Mouse (Mus musculus) hindbrain, postnatal 0 days (tissue): ENCODE measurements around the gene Tcf3. TPM values are rescaled to one million over a fixed set of nuclear protein-coding genes. Genes with fewer than 3 reads are reported as not detected.

Source experiments
- ATAC-seq: fragments of 200-750 bp; cut with Nextera tagmentation; 2 replicates; pipeline ENCODE4 v1.8.0; 2017; ENCODE audit warnings: mild to moderate bottlenecking, moderate TSS enrichment, moderate library complexity
- DNase-seq: peaks from one replicate; pipeline ENCODE4 v3.0.0-alpha.2; 2015; ENCODE audit warnings: low spot score
- H3K27ac ChIP-seq: fragments of 300-500 bp; sonication (generic); 2 replicates; pipeline ENCODE4 v1.5.1; 2014; ENCODE audit warnings: mild to moderate bottlenecking
- H3K27me3 ChIP-seq: fragments of 300-500 bp; sonication (generic); 2 replicates; pipeline ENCODE4 v1.6.1; 2014; ENCODE audit warnings: low read length, mixed read lengths; ENCODE audit not compliant: insufficient read depth
- H3K36me3 ChIP-seq: fragments of 300-500 bp; sonication (generic); 2 replicates; pipeline ENCODE4 v1.6.1; 2014; ENCODE audit warnings: low read length, mixed read lengths; ENCODE audit not compliant: insufficient read depth
- H3K4me1 ChIP-seq: fragments of 300-500 bp; sonication (generic); 2 replicates; pipeline ENCODE4 v1.6.1; 2014; ENCODE audit warnings: antibody characterized with exemption, low read length, mixed read lengths; ENCODE audit not compliant: insufficient read depth
- H3K4me2 ChIP-seq: fragments of 300-500 bp; sonication (generic); 2 replicates; pipeline ENCODE4 v1.6.1; 2014; ENCODE audit warnings: low read depth, mild to moderate bottlenecking, low read length, moderate library complexity, mixed read lengths
- H3K4me3 ChIP-seq: fragments of 300-500 bp; sonication (generic); 2 replicates; pipeline ENCODE4 v1.5.1; 2014; ENCODE audit warnings: low read length
- H3K9ac ChIP-seq: fragments of 300-500 bp; sonication (generic); replicated peaks from 2 replicates; pipeline ENCODE4 v1.6.1; 2014; ENCODE audit warnings: mild to moderate bottlenecking, low read length, moderate library complexity, mixed read lengths
- H3K9me3 ChIP-seq: fragments of 300-500 bp; sonication (generic); 2 replicates; pipeline ENCODE4 v1.6.1; 2016; ENCODE audit warnings: low read length, mixed read lengths
- CTCF ChIP-seq: IDR thresholded peaks from 2 replicates; pipeline ENCODE4 v1.5.1; 2016; ENCODE audit warnings: antibody characterized with exemption, control low read depth, low read depth
- WGBS: fragments of 180-500 bp; shearing (Covaris S2); extraction: QIAGEN DNeasy Blood & Tissue Kit; methylation state at CpG from one replicate; pipeline ENCODE4 v1.1.7; 2014; 5-methylcytosine and 5-hydroxymethylcytosine counted together
- polyA plus RNA-seq: library from polyadenylated mRNA; unstranded; fragments of >200 nt; fragmentation: Nextera tagmentation; extraction: Ambion mirVana; gene quantifications from 2 replicates; pipeline ENCODE4 v1.2.1, GENCODE M21; 2015
- total RNA-seq: library from RNA; depleted of rRNA; stranded (reverse); fragments of >200 nt; gene quantifications from 2 replicates; pipeline ENCODE4 v1.2.3, GENCODE M21; 2014

Tcf3 gene
- total and polyA plus RNA-seq, 2 experiments from 2014 or later = 36.2 to 132 TPM

DNA sequence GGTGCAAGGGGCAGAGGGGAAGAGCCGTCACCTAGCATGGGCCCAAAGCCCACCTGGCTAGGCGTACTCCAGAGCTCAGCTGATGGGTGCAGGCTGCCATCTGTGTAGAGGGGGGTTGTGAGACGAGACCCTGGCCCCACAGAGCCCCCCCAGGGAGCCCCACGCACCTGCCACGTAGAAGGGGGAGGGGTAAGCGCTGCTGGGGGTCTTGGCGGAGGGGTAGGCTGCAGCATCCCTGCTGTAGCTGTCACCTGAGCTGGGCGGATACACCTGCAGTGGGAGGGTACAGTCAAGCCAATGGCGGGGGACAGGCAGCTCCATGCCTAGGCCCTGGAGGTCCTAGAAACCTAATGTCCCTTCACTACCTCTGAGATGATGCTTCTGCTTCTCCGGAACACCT is 16.1 kb downstream of the Tcf3 start:
- 78% methylated on average over 10 of the region's 10 CpGs for WGBS
- Histone ChIP-seq H3K4me3 (no peak overlapping the region), H3K9ac (no peak overlapping the region), H3K27ac (peak overlapping the region; percentile 49; the same call in 1 of the 2 replicates), H3K36me3 (peaks cover 62% of the 10 kb centered on the region), H3K4me2 (no peak overlapping the region), H3K27me3 (no peaks in the 10 kb centered on the region), H3K4me1 (0 out of 2 replicates have a peak, but pooled peaks cover 10% of the 10 kb centered on the region), H3K9me3 (no peaks in the 10 kb centered on the region)
- no peak for DNase-seq
- TF ChIP-seq CTCF = no peak
- no peak for ATAC-seq

DNA sequence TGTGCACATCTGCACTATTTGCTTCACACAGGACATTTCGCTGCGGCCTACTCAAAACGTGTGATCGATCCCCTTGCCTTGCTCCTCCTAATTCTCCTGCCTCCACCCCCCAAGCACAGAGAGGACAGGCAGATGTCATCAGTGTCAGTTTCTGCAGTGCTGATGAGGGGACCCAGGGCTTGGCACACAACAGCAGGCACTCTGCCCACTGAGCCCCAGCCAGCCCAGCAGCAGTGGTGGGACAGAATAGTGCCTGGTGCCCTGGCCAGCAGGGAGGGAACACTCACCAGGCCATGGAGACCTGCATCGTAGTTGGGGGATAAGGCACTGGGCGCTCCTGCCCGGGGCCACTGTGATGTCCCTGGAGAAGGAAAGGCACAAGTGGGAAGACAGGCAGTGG is 17.9 kb downstream of the Tcf3 start:
- Histone ChIP-seq H3K27ac (no peak overlapping the region), H3K27me3 (no peaks in the 10 kb centered on the region), H3K36me3 (peaks cover 64% of the 10 kb centered on the region), H3K9me3 (no peaks in the 10 kb centered on the region), H3K4me3 (no peak overlapping the region), H3K4me1 (0 out of 2 replicates have a peak, but pooled peaks cover 10% of the 10 kb centered on the region), H3K4me2 (no peak overlapping the region), H3K9ac (no peak overlapping the region)
- DNase-seq (no peak), ATAC-seq (no peak)
- WGBS = 71% methylated on average over 7 of the region's 7 CpGs
- TF ChIP-seq CTCF = no peak

DNA sequence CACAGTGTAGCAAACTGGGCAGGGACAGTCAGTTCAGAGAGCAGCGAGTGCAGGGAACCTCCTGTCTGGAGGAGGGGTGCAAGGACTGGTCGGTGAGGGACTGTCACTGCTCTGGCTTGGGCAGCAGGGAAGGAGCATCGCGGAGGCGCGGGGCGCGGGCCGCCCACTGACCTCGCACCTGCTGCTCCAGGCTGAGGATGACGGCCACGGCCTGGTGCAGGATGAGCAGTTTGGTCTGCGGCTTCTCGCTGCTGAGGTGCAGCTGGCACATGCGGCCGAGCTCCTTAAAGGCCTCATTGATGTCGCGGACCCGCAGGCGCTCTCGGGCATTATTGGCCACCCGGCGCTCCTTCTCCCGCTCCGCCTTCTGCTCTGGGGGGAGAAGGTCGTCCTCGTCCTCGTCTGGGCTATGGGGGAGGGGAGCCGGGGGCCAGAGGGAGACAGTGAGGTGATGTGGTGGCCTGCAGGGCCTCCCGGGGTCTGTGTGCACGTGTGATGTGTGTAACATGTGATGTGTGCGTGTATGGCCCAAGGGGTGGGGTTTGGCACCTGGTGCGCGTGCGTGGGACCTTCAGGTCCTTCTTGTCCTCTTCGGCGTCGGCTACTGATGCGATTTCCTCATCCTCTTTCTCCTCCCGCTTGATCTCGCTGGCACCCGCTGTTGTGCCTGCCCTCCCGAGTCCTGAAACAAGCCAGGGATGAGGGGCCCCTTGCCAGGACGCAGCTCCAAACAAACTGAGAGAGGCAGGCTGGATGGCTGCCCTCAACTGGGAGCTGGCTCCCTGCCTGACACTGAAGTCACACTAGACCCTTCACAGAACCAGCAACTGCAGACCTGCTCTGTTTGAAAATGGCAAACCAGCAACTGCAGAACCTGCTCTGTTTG is 20.5 kb downstream of the Tcf3 start:
- 0 out of 2 replicates have a peak overlapping the region, but pooled peaks have one; percentile 14 for H3K9ac ChIP-seq
- no peak overlapping the region for H3K4me2 ChIP-seq
- H3K9me3 ChIP-seq = no peaks in the 10 kb centered on the region
- WGBS = 67% methylated on average over 44 of the region's 44 CpGs
- DNase-seq (peak; percentile 86), ATAC-seq (peak; percentile 66)
- no peak overlapping the region for H3K4me3 ChIP-seq
- H3K4me1 ChIP-seq = no peaks in the 10 kb centered on the region
- peaks cover 58% of the 10 kb centered on the region for H3K36me3 ChIP-seq
- H3K27me3 ChIP-seq = no peaks in the 10 kb centered on the region
- no peak for TF ChIP-seq CTCF
- H3K27ac ChIP-seq = peak overlapping the region; percentile 62

DNA sequence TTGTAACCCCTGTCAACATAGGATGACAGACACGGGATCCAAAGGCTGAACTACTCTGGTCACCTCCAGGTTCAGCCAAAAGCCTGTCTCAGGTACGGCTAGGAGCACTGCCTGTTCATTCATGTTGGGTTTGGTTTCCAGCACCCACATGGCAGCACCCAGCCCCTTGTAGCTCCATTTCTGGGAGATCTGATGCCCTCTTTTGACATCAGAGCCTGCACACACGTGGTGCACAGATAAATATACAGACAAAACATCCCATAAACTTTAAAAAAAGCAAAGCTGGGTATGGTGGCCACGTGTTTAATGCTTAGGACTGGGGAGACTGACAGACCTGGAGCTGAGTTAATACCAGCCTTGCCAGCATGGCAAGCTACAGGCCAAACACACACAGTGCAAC is 25.5 kb downstream of the Tcf3 start:
- Histone ChIP-seq H3K4me3 (no peak overlapping the region), H3K4me2 (no peak overlapping the region), H3K4me1 (peaks cover 8% of the 10 kb centered on the region), H3K27ac (no peak overlapping the region), H3K9me3 (no peaks in the 10 kb centered on the region), H3K9ac (no peak overlapping the region), H3K36me3 (peaks cover 23% of the 10 kb centered on the region; the same call in 1 of the 2 replicates), H3K27me3 (no peaks in the 10 kb centered on the region)
- ATAC-seq (no peak), DNase-seq (no peak)
- 44% methylated on average over 4 of the region's 4 CpGs for WGBS
- TF ChIP-seq CTCF = no peak

DNA sequence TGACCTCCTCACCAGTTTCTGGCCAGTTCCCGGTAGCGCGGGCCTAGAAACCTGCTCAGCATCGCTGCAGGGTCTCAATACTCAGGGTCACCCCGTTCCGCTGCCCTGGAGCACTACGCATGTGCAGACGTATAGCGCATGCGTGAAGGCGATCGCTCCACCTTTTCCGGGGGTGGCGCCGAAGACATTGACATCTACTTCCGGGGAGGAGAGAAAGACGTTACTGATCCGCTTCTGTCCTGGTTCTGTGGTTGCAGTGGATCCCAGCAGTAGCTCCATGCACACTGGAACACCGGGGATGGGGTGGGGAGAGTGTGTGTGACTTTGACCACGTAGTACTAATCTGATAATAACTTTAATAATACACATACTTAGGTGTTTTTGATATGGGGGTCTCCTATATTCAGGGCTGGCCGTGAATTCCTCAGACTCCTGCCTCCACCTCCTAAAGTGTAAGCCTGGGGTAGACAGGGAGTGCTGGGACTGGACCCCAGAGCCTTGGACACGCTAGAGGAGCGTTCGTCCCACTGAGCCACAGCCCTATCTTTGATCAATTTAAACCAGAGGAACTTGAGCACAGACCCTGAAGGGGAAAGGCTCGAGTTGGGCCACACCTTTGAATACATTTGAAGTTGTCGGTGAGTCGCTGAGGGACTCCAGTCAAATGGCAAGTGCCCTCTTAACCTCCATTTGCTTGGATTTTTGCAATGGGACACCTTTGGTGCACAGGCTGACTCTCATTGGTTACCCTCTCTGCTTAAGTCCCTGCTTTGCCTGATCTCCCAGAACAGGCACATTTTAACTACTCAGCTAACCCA is 26.6 kb downstream of the Tcf3 start, which contains the start of gene Uqcr11:
Gene Uqcr11 (minus strand): TSS at position 147 of the 818 bp plus-strand sequence.
- H3K27me3 ChIP-seq = no peaks in the 10 kb centered on the region
- peak within 1 kb of the TSS; percentile 89 for H3K9ac ChIP-seq
- peaks cover 8% of the 10 kb centered on the region for H3K4me1 ChIP-seq
- H3K27ac ChIP-seq = peak within 1 kb of the TSS; percentile 84
- peaks cover 20% of the 10 kb centered on the region; the same call in 1 of the 2 replicates for H3K36me3 ChIP-seq
- DNase-seq = peak; percentile 97
- H3K9me3 ChIP-seq = no peaks in the 10 kb centered on the region
- no peak for TF ChIP-seq CTCF
- peak; percentile 88 for ATAC-seq
- peak within 1 kb of the TSS; percentile 97 for H3K4me2 ChIP-seq
- peak within 1 kb of the TSS; percentile 74 for H3K4me3 ChIP-seq
- 2% methylated on average over 27 of the region's 27 CpGs for WGBS

DNA sequence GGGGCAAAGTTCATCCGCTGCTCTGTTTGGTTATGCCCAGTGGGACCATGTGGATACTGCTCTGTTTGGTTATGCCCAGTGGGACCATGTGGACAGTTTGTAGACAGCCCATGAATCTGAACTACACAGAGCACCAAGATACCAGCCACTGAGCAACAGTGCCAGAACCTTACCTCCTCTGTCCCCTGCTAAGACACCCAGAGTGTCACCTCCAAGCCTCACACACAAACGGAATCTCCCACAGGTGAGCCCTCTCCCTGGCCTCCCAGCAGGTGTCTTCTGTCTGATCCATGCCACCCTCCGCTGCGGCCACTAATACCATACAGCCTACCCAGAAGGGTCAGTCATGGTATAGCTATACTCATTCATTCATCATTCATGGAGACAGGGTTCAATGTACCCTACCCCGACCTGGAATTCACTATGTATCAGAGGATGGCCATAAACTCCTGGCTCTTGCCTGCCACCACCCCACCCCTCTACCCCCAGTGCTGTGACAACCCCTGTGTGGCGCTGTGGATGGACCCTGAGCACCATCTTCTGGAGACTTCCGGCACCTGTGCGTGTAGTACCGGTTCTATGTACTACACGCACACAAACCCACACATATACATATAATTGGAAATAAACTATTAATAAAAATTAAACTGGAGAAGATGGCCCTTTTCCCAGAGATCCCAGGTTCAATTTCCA is 27.8 kb downstream of the Tcf3 start:
- Histone ChIP-seq H3K4me3 (peak overlapping the region; percentile 74), H3K27me3 (no peaks in the 10 kb centered on the region), H3K9ac (peak overlapping the region; percentile 89), H3K4me1 (peaks cover 8% of the 10 kb centered on the region), H3K9me3 (no peaks in the 10 kb centered on the region), H3K27ac (peak overlapping the region; percentile 84; the same call in 1 of the 2 replicates), H3K4me2 (peak overlapping the region; percentile 97), H3K36me3 (peaks cover 9% of the 10 kb centered on the region; the same call in 1 of the 2 replicates)
- no peak for DNase-seq
- peak; percentile 43 for TF ChIP-seq CTCF
- ATAC-seq = no peak
- 54% methylated on average over 10 of the region's 10 CpGs for WGBS
